Mouse (Mus musculus) forebrain, embryonic 12.5 days (tissue): ENCODE results near the gene Tmem159. TPM values are rescaled to one million over a fixed set of nuclear protein-coding genes. Genes with fewer than 3 reads are reported as not detected.

ENCODE experiments used
- ATAC-seq: fragments of 200-750 bp; cut with Nextera tagmentation; 2 replicates; pipeline ENCODE4 v1.8.0; 2017; ENCODE audit warnings: moderate TSS enrichment; ENCODE audit not compliant: low FRiP score
- H3K27ac ChIP-seq: fragments of 300-500 bp; sonication (generic); 2 replicates; pipeline ENCODE4 v1.5.1; 2016; ENCODE audit warnings: mild to moderate bottlenecking
- H3K27me3 ChIP-seq: fragments of 300-500 bp; sonication (generic); 2 replicates; pipeline ENCODE4 v1.6.1; 2016; ENCODE audit warnings: mild to moderate bottlenecking
- H3K36me3 ChIP-seq: fragments of 300-500 bp; sonication (generic); replicated peaks from 2 replicates; pipeline ENCODE4 v1.6.1; 2016; ENCODE audit warnings: mild to moderate bottlenecking
- H3K4me1 ChIP-seq: fragments of 300-500 bp; sonication (generic); 2 replicates; pipeline ENCODE4 v1.6.1; 2016
- H3K4me2 ChIP-seq: fragments of 300-500 bp; sonication (generic); 2 replicates; pipeline ENCODE4 v1.6.1; 2016; ENCODE audit warnings: mild to moderate bottlenecking, moderate library complexity
- H3K4me3 ChIP-seq: fragments of 300-500 bp; sonication (generic); replicated peaks from 2 replicates; pipeline ENCODE4 v1.5.1; 2016; ENCODE audit warnings: mild to moderate bottlenecking
- H3K9ac ChIP-seq: fragments of 300-500 bp; sonication (generic); 2 replicates; pipeline ENCODE4 v1.6.1; 2016; ENCODE audit warnings: mild to moderate bottlenecking
- H3K9me3 ChIP-seq: fragments of 300-500 bp; sonication (generic); 2 replicates; pipeline ENCODE4 v1.6.1; 2016
- WGBS: fragments of 180-500 bp; shearing (Covaris S2); methylation state at CpG from one replicate; pipeline ENCODE4 v1.1.7; 2016; 5-methylcytosine and 5-hydroxymethylcytosine counted together
- polyA plus RNA-seq: library from polyadenylated mRNA; unstranded; fragments of >200 nt; fragmentation: Nextera tagmentation; extraction: Ambion mirVana; gene quantifications from 2 replicates; pipeline ENCODE4 v1.2.1, GENCODE M21; 2016

Gene Tmem159
- polyA plus RNA-seq, 1 experiment from 2014 or later, result 8.9 TPM

GRCm38 (mm10) chr7:120150898-120151297 lies 48.7 kb downstream of the Tmem159 start:
- Histone ChIP-seq H3K9ac (no peak overlapping the region), H3K27me3 (peaks cover 49% of the 10 kb centered on the region), H3K36me3 (no peaks in the 10 kb centered on the region), H3K9me3 (no peaks in the 10 kb centered on the region), H3K4me2 (no peak overlapping the region), H3K4me3 (no peak overlapping the region), H3K4me1 (no peaks in the 10 kb centered on the region), H3K27ac (no peak overlapping the region)
- 91% methylated on average over 2 of the region's 2 CpGs for WGBS
- ATAC-seq, result no peak

GRCm38 (mm10) chr7:120156841-120157409 lies 54.8 kb downstream of the Tmem159 start:
- Histone ChIP-seq H3K4me1 (peaks cover 23% of the 10 kb centered on the region), H3K4me2 (no peak overlapping the region), H3K27ac (no peak overlapping the region), H3K27me3 (peaks cover 66% of the 10 kb centered on the region), H3K36me3 (no peaks in the 10 kb centered on the region), H3K4me3 (no peak overlapping the region), H3K9ac (no peak overlapping the region), H3K9me3 (no peaks in the 10 kb centered on the region)
- WGBS, result 10% methylated on average over 2 of the region's 2 CpGs
- no peak for ATAC-seq

GRCm38 (mm10) chr7:120157575-120158061 lies 55.5 kb downstream of the Tmem159 start:
- Histone ChIP-seq H3K9me3 (no peaks in the 10 kb centered on the region), H3K4me3 (no peak overlapping the region), H3K27ac (no peak overlapping the region), H3K4me2 (no peak overlapping the region), H3K36me3 (no peaks in the 10 kb centered on the region), H3K4me1 (peaks cover 23% of the 10 kb centered on the region), H3K9ac (no peak overlapping the region), H3K27me3 (peaks cover 64% of the 10 kb centered on the region)
- ATAC-seq, result peak; percentile 57
- 9% methylated on average over 5 of the region's 5 CpGs for WGBS

- Histone ChIP-seq H3K4me2 (no peak overlapping the region), H3K36me3 (no peaks in the 10 kb centered on the region), H3K9me3 (no peaks in the 10 kb centered on the region), H3K9ac (no peak overlapping the region), H3K4me1 (peaks cover 23% of the 10 kb centered on the region), H3K4me3 (no peak overlapping the region), H3K27ac (no peak overlapping the region), H3K27me3 (peaks cover 60% of the 10 kb centered on the region)
- peak; percentile 49; the same call in 1 of the 2 replicates for ATAC-seq
- 10% methylated on average over 4 of the region's 4 CpGs for WGBS
Observed at GRCm38 (mm10) chr7:120158121-120158613, 56.0 kb downstream of the Tmem159 start.

- Histone ChIP-seq H3K27me3 (peaks cover 41% of the 10 kb centered on the region), H3K4me3 (no peak overlapping the region), H3K9ac (no peak overlapping the region), H3K27ac (no peak overlapping the region), H3K4me2 (no peak overlapping the region), H3K9me3 (no peaks in the 10 kb centered on the region), H3K36me3 (no peaks in the 10 kb centered on the region), H3K4me1 (no peaks in the 10 kb centered on the region)
- 91% methylated on average over 11 of the region's 11 CpGs for WGBS
- ATAC-seq, result no peak
Observed at GRCm38 (mm10) chr7:120163581-120164251, 61.6 kb downstream of the Tmem159 start.

Other genes with a start within 250 kb of the Tmem159 start
- 11.2 and 12.6 TPM in 2 replicates for gene Lyrm1, start 206.5 kb upstream of the Tmem159 start, polyA plus RNA-seq
- gene Dcun1d3, start 206.1 kb upstream of the Tmem159 start, polyA plus RNA-seq, result 16.2 and 16.8 TPM in 2 replicates
- 0.04 and 0.11 TPM in 2 replicates for gene Dnah3, start 7.1 kb upstream of the Tmem159 start, polyA plus RNA-seq
- not detected in 2 replicates for gene Zp2, start 42.9 kb downstream of the Tmem159 start, polyA plus RNA-seq
- gene Anks4b, start 71.5 kb downstream of the Tmem159 start, polyA plus RNA-seq, result 0.05 TPM in 1 of 2 replicates, not detected in the other
- 17.1 and 25.4 TPM in 2 replicates for gene Crym, start 99.8 kb downstream of the Tmem159 start, polyA plus RNA-seq
- not detected in 2 replicates for gene Abca14, start 101.6 kb downstream of the Tmem159 start, polyA plus RNA-seq
- not detected in 2 replicates for gene Abca15, start 226.3 kb downstream of the Tmem159 start, polyA plus RNA-seq